Mouse (Mus musculus) ovary, adult 2 months (tissue): ENCODE results near the gene Kcnk10. TPM values are rescaled to one million over a fixed set of nuclear protein-coding genes. Genes with fewer than 3 reads are reported as not detected.

Experiments
- polyA plus RNA-seq: library from polyadenylated mRNA; depleted of rRNA; stranded (reverse); fragments of >200 nt; gene quantifications from 2 replicates; pipeline ENCODE4 v1.2.3, GENCODE M21; 2012; rRNA removed

Kcnk10 gene
- not detected in 2 replicates for polyA plus RNA-seq

GRCm38 (mm10) chr12:98577861-98578360 is at the start of gene Kcnk10:
TSS of gene Kcnk10 (minus strand) at chr12:98578310.

GRCm38 (mm10) chr12:98627392-98628259 is 49.5 kb upstream of the Kcnk10 start, which contains the start of gene Spata7:
TSS of gene Spata7 (plus strand) at chr12:98628157.

Other genes starting within 250 kb of the Kcnk10 start
- 3.5 and 4.7 TPM in 2 replicates for gene Spata7, start 49.8 kb upstream of the Kcnk10 start, polyA plus RNA-seq
- 22.0 and 43.0 TPM in 2 replicates for gene Ptpn21, start 159.1 kb upstream of the Kcnk10 start, polyA plus RNA-seq
- gene Zc3h14, start 168.7 kb upstream of the Kcnk10 start, polyA plus RNA-seq: 38.9 and 43.1 TPM in 2 replicates